Mouse (Mus musculus): ENCODE results near the gene Slc36a2. TPM values are rescaled to one million over a fixed set of nuclear protein-coding genes. Genes with fewer than 3 reads are reported as not detected.

Slc36a2 gene
- total and polyA plus RNA-seq, 2 experiments: not detected

DNA sequence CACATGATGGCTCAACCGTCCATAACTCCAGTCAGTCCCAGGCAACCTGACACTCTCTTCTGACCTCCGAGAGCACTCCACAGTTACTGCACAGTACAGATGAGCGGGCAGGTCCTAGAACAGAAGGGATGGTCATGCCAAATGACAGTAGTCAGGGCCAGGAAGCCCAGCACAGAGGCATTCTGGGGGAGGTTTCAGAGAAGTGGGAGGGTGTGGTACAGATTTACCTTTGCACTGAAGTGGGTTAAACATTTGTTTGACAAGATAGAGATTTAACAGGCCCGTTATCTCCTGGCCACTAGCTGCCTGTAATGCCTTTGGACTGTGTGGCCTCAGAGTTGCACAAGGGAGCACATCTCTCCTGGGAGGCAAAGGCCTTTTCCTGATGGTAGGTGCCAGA, 32.5 kb upstream of the Slc36a2 start:
- H3K4me1 ChIP-seq (ENCODE audit: control insufficient read depth, insufficient read depth, low read length): peaks cover 29% of the 10 kb centered on the region
- no peaks in the 10 kb centered on the region; the same call in 1 of the 2 replicates for H3K36me3 ChIP-seq (ENCODE audit: control insufficient read depth, insufficient read depth, low read length)
- DNase-seq (ENCODE audit: extremely low read depth, low read depth, low spot score): peak; percentile 98
- TF ChIP-seq POLR2A (IDR thresholded peaks at IDR 0.05; ENCODE audit: extremely low read depth, insufficient read depth, low read length) (no peak), CTCF (IDR thresholded peaks at IDR 0.05; ENCODE audit: low read depth, low read length) (0 out of 2 replicates have a peak, but pooled peaks have one; percentile 8)
- H3K79me2 ChIP-seq (ENCODE audit: control insufficient read depth, insufficient read depth, low read length): peaks cover 3% of the 10 kb centered on the region; the same call in 1 of the 2 replicates
- no peak overlapping the region for H3K4me3 ChIP-seq (ENCODE audit: insufficient read depth, low read depth, low read length)
- no peaks in the 10 kb centered on the region for H3K27me3 ChIP-seq (ENCODE audit: control insufficient read depth, insufficient read depth, low read length)
- WGBS: 20% methylated on average over 4 of the region's 4 CpGs
- H3K9ac ChIP-seq (ENCODE audit: low read depth, low read length): no peak overlapping the region
- H3K27ac ChIP-seq (replicated peaks; ENCODE audit: insufficient read depth, low read depth, low read length): peak overlapping the region; percentile 65

DNA sequence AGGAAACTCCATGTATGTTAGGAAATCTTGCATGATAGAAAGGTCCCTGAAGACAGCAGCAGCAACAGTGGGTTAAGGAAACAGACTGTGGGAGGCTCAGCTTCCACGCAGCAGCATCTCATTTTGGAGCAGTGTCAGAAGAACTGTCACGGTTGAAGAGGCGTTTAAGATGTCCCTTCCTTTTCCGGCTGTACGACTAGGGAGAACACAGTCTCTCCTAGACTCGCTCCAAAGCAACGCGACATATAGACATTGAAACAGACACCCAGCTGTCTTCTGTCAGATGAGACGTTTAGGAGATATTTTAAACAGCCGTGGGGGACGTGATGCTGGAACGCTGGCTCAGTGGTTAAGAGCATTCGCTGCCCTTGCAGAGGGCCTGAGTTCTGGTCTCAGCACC, 32.0 kb upstream of the Slc36a2 start:
- H3K27ac ChIP-seq (replicated peaks; ENCODE audit: insufficient read depth, low read depth, low read length): peak overlapping the region; percentile 48
- H3K9ac ChIP-seq (ENCODE audit: low read depth, low read length): no peak overlapping the region
- H3K79me2 ChIP-seq (ENCODE audit: control insufficient read depth, insufficient read depth, low read length): peaks cover 8% of the 10 kb centered on the region; the same call in 1 of the 2 replicates
- 84% methylated on average over 13 of the region's 13 CpGs for WGBS
- no peaks in the 10 kb centered on the region; the same call in 1 of the 2 replicates for H3K36me3 ChIP-seq (ENCODE audit: control insufficient read depth, insufficient read depth, low read length)
- H3K4me1 ChIP-seq (ENCODE audit: control insufficient read depth, insufficient read depth, low read length): peaks cover 29% of the 10 kb centered on the region
- no peaks in the 10 kb centered on the region for H3K27me3 ChIP-seq (ENCODE audit: control insufficient read depth, insufficient read depth, low read length)
- TF ChIP-seq POLR2A (IDR thresholded peaks at IDR 0.05; ENCODE audit: extremely low read depth, insufficient read depth, low read length) (no peak), CTCF (IDR thresholded peaks at IDR 0.05; ENCODE audit: low read depth, low read length) (no peak)
- DNase-seq (ENCODE audit: extremely low read depth, low read depth, low spot score): no peak
- no peak overlapping the region for H3K4me3 ChIP-seq (ENCODE audit: insufficient read depth, low read depth, low read length)

DNA sequence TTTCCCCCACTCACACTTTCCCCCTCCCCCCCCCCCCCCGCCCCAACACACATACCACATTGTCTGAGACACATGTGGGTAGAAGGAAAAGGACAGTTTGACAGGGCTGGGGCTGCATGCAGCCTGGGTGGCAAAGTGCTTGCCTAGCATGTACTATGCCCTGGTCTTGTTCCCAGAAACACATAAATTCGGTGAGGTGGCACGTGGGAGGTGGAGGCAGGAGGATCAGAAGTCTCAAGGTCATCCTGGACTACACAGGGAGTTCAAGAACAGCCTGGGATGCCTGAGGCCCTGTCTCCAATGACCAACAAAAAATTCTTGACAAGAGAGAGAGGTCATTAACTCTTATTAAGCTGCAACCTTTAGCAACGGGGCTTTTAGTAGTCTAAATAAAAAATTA, 31.2 kb upstream of the Slc36a2 start:
- peak; percentile 81 for DNase-seq (ENCODE audit: extremely low read depth, low read depth, low spot score)
- TF ChIP-seq POLR2A (IDR thresholded peaks at IDR 0.05; ENCODE audit: extremely low read depth, insufficient read depth, low read length) (no peak), CTCF (IDR thresholded peaks at IDR 0.05; ENCODE audit: low read depth, low read length) (no peak)
- WGBS: 32% methylated on average over 4 of the region's 4 CpGs
- H3K4me1 ChIP-seq (ENCODE audit: control insufficient read depth, insufficient read depth, low read length): peaks cover 29% of the 10 kb centered on the region
- H3K4me3 ChIP-seq (ENCODE audit: insufficient read depth, low read depth, low read length): no peak overlapping the region
- no peaks in the 10 kb centered on the region for H3K27me3 ChIP-seq (ENCODE audit: control insufficient read depth, insufficient read depth, low read length)
- H3K79me2 ChIP-seq (ENCODE audit: control insufficient read depth, insufficient read depth, low read length): peaks cover 16% of the 10 kb centered on the region; the same call in 1 of the 2 replicates
- no peak overlapping the region for H3K27ac ChIP-seq (replicated peaks; ENCODE audit: insufficient read depth, low read depth, low read length)
- H3K9ac ChIP-seq (ENCODE audit: low read depth, low read length): no peak overlapping the region
- H3K36me3 ChIP-seq (ENCODE audit: control insufficient read depth, insufficient read depth, low read length): no peaks in the 10 kb centered on the region; the same call in 1 of the 2 replicates

DNA sequence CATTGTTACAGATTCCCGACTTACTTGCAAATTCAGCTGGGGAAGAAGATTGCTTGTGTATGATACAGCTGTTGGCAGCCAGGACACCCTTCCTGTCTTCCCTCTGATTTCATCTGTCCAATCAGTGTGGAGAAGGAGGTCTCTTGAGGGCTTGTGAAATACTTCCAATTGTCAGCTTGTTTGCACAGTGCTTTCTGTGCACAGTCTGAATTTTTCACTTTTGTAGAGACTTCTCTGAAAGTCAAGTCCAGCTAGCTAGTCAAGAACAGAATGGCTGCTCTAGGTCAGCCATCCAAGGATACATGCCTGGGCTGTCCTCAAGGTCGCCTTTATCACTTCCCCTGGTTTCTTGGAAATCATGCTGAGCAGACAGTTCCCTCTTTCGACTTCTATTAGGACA, 30.1 kb upstream of the Slc36a2 start:
- Histone ChIP-seq H3K27me3 (ENCODE audit: control insufficient read depth, insufficient read depth, low read length) (no peaks in the 10 kb centered on the region), H3K4me3 (ENCODE audit: insufficient read depth, low read depth, low read length) (no peak overlapping the region), H3K9ac (ENCODE audit: low read depth, low read length) (no peak overlapping the region), H3K79me2 (ENCODE audit: control insufficient read depth, insufficient read depth, low read length) (peaks cover 20% of the 10 kb centered on the region; the same call in 1 of the 2 replicates), H3K36me3 (ENCODE audit: control insufficient read depth, insufficient read depth, low read length) (no peaks in the 10 kb centered on the region), H3K27ac (replicated peaks; ENCODE audit: insufficient read depth, low read depth, low read length) (peak overlapping the region; percentile 21; the same call in 1 of the 2 replicates), H3K4me1 (ENCODE audit: control insufficient read depth, insufficient read depth, low read length) (peaks cover 32% of the 10 kb centered on the region)
- 27% methylated on average over 3 of the region's 3 CpGs for WGBS
- peak; percentile 59 for DNase-seq (ENCODE audit: extremely low read depth, low read depth, low spot score)
- TF ChIP-seq CTCF (IDR thresholded peaks at IDR 0.05; ENCODE audit: low read depth, low read length) (no peak), POLR2A (IDR thresholded peaks at IDR 0.05; ENCODE audit: extremely low read depth, insufficient read depth, low read length) (no peak)

DNA sequence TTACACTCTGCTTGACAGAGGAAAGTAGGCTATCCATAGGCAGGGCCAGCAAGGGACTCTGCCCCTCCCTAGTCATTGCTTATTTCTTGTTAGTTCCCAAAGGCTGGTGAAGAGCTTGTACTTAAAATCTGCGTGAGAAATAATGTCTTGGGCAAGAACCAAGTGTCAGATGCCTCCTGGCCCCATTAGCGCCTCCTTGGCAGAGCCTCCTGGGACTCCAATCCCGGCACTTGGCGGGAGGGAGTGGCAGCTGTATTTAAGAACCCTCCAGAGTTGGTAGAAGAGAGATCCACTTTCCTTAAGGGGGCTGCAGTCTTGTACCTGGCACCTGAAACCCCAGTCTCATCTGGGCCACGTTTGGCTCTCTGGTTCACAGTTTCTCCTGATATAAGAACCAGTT, 29.3 kb upstream of the Slc36a2 start:
- no peak for DNase-seq (ENCODE audit: extremely low read depth, low read depth, low spot score)
- H3K27ac ChIP-seq (replicated peaks; ENCODE audit: insufficient read depth, low read depth, low read length): no peak overlapping the region
- no peaks in the 10 kb centered on the region for H3K36me3 ChIP-seq (ENCODE audit: control insufficient read depth, insufficient read depth, low read length)
- TF ChIP-seq POLR2A (IDR thresholded peaks at IDR 0.05; ENCODE audit: extremely low read depth, insufficient read depth, low read length): no peak
- TF ChIP-seq CTCF (IDR thresholded peaks at IDR 0.05; ENCODE audit: low read depth, low read length): no peak
- H3K9ac ChIP-seq (ENCODE audit: low read depth, low read length): no peak overlapping the region
- 91% methylated on average over 5 of the region's 5 CpGs for WGBS
- no peak overlapping the region for H3K4me3 ChIP-seq (ENCODE audit: insufficient read depth, low read depth, low read length)
- H3K27me3 ChIP-seq (ENCODE audit: control insufficient read depth, insufficient read depth, low read length): no peaks in the 10 kb centered on the region
- H3K79me2 ChIP-seq (ENCODE audit: control insufficient read depth, insufficient read depth, low read length): peaks cover 20% of the 10 kb centered on the region; the same call in 1 of the 2 replicates
- peaks cover 39% of the 10 kb centered on the region for H3K4me1 ChIP-seq (ENCODE audit: control insufficient read depth, insufficient read depth, low read length)

DNA sequence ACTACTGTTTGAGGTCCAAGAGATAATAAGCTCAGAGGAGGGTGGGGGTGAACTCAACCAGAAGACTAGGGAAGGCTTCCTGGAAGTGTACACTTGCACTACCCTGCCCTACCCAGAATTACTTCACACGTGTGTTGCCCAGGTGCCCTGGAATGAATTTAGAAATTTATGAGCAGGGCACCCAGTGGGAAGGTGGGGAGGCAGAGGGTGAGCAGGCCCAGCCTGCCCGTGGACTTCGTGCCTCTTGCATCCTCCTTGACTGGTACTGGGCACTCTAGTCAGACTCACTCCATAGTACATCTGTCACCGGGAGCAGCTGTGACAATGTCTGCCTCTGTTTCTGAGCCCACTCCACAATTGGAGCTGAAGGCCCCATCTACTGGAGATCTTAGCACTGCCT, 28.6 kb upstream of the Slc36a2 start:
- no peak for DNase-seq (ENCODE audit: extremely low read depth, low read depth, low spot score)
- Histone ChIP-seq H3K9ac (ENCODE audit: low read depth, low read length) (no peak overlapping the region), H3K4me1 (ENCODE audit: control insufficient read depth, insufficient read depth, low read length) (peaks cover 42% of the 10 kb centered on the region), H3K4me3 (ENCODE audit: insufficient read depth, low read depth, low read length) (no peak overlapping the region), H3K27ac (replicated peaks; ENCODE audit: insufficient read depth, low read depth, low read length) (no peak overlapping the region), H3K36me3 (ENCODE audit: control insufficient read depth, insufficient read depth, low read length) (no peaks in the 10 kb centered on the region), H3K27me3 (ENCODE audit: control insufficient read depth, insufficient read depth, low read length) (no peaks in the 10 kb centered on the region), H3K79me2 (ENCODE audit: control insufficient read depth, insufficient read depth, low read length) (peaks cover 20% of the 10 kb centered on the region; the same call in 1 of the 2 replicates)
- no peak for TF ChIP-seq POLR2A (IDR thresholded peaks at IDR 0.05; ENCODE audit: extremely low read depth, insufficient read depth, low read length)
- no peak for TF ChIP-seq CTCF (IDR thresholded peaks at IDR 0.05; ENCODE audit: low read depth, low read length)
- WGBS: 84% methylated on average over 4 of the region's 4 CpGs
